Mouse (Mus musculus) kidney, adult 2 months (tissue): Measurements from ENCODE around the gene Cast.

Source experiments
- CTCF ChIP-seq: fragments of 200-500 bp; conservative IDR thresholded peaks from 2 replicates; pipeline ENCODE4 v1.5.1; 2011; ENCODE audit warnings: low read depth, mild to moderate bottlenecking, control low read depth, low read length, moderate library complexity, mixed read lengths; ENCODE audit not compliant: insufficient read depth, insufficient read length
- POLR2A ChIP-seq: fragments of 200-500 bp; IDR thresholded peaks from one replicate; pipeline ENCODE4 v1.6.1; 2011; ENCODE audit warnings: low read depth, low read length, control low read depth

- TF ChIP-seq POLR2A (no peak), CTCF (no peak)
Observed at GRCm38 (mm10) chr13:74696225-74696624, 112.4 kb downstream of the Cast start.
